Mouse (Mus musculus): ENCODE measurements around the gene Fam135a. TPM values are rescaled to one million over a fixed set of nuclear protein-coding genes. Genes with fewer than 3 reads are reported as not detected.

Fam135a gene
- total and polyA plus RNA-seq, 3 experiments = not detected

- TF ChIP-seq UBTF (IDR thresholded peaks at IDR 0.05; ENCODE audit: borderline replicate concordance, insufficient read depth, low read depth, low read length) (no peak), ZC3H11A (IDR thresholded peaks at IDR 0.05; ENCODE audit: low read depth, low read length) (no peak), HCFC1 (IDR thresholded peaks at IDR 0.05; ENCODE audit: low read depth, low read length) (no peak), JUND (IDR thresholded peaks at IDR 0.05; ENCODE audit: low read depth, low read length) (no peak), GATA1 (IDR thresholded peaks at IDR 0.05; ENCODE audit: low read depth, low read length) (peak; percentile 71), MYB (IDR thresholded peaks at IDR 0.05; ENCODE audit: low read depth, low read length) (no peak), RAD21 (IDR thresholded peaks at IDR 0.05; ENCODE audit: low read depth, low read length) (no peak), KAT2A (conservative IDR thresholded peaks at IDR 0.05; ENCODE audit: low read depth, low read length) (no peak), MEF2A (IDR thresholded peaks at IDR 0.05; ENCODE audit: extremely low read depth, insufficient replicate concordance, low read depth, low read length, poor library complexity, severe bottlenecking) (peak; percentile 24; the same call in 1 of the 2 replicates)
Observed at GRCm38 (mm10) chr1:23966226-23966625, 133.9 kb downstream of the Fam135a start (continued).

Other genes with a start within 250 kb of the Fam135a start
- 27.2 and 34.0 TPM in 2 replicates for gene Smap1, start 178.0 kb downstream of the Fam135a start, total RNA-seq (2012; rRNA removed)
- 100 to 1,000 TPM in 1 of 2 experiments, 10 to 100 TPM in 1; 86.4 to 128 TPM for gene Smap1, start 178.0 kb downstream of the Fam135a start, polyA plus RNA-seq (2012; ENCODE audit: insufficient read depth in 1 of 2, insufficient read length in 2 of 2, low read depth in 1 of 2, low replicate concordance in 2 of 2, missing spikeins in 1 of 2)
- 26.9 and 28.5 TPM in 2 replicates for gene Sdhaf4, start 94.7 kb downstream of the Fam135a start, total RNA-seq (2012; rRNA removed)
- 10 to 100 TPM in 1 of 2 experiments, not detected in 1; 15.8 TPM for gene Sdhaf4, start 94.7 kb downstream of the Fam135a start, polyA plus RNA-seq (2012; ENCODE audit: insufficient read depth in 1 of 2, insufficient read length in 2 of 2, low read depth in 1 of 2, low replicate concordance in 2 of 2, missing spikeins in 1 of 2)
- gene Col9a1, start 77.3 kb upstream of the Fam135a start, total RNA-seq (2012; rRNA removed) = not detected in 2 replicates
- not detected for gene Col9a1, start 77.3 kb upstream of the Fam135a start, polyA plus RNA-seq (2012; ENCODE audit: insufficient read depth in 1 of 2, insufficient read length in 2 of 2, low read depth in 1 of 2, low replicate concordance in 2 of 2, missing spikeins in 1 of 2)